Mouse (Mus musculus) E14TG2a.4 (cell line): ENCODE measurements around the gene Cyp1a1.

Experiments used
- CTCF ChIP-seq: conservative IDR thresholded peaks from 2 replicates; pipeline ENCODE4 v1.5.1; 2014; ENCODE audit warnings: low read length
- NANOG ChIP-seq: IDR thresholded peaks from 2 replicates; pipeline ENCODE4 v1.6.1; 2014; ENCODE audit warnings: borderline replicate concordance, low read length, mixed read lengths
- POU5F1 ChIP-seq: IDR thresholded peaks from 2 replicates; pipeline ENCODE4 v1.6.1; 2014; ENCODE audit warnings: low read length, borderline replicate concordance

DNA sequence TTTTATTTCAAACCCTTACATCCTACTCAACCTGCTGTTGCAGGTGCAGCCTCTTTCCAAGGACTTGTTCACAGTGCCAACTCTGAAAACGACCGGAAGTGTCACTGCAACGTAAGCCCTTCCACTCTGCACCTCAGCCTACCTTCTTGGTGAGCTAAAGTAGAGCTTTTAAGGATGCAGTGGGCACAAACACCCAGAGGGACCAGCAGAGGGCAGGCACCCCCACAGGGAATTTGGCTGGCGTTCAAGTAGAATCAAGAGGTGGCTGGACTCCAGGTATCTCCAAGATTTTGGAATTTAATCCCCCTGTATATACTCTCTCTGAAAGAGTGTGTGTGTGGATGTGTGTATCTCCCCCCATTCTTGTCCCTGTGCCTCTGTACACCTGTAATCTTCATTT lies 29.9 kb upstream of the Cyp1a1 start:
- no peak for TF ChIP-seq CTCF
- TF ChIP-seq NANOG, result no peak
- TF ChIP-seq POU5F1, result no peak
